Comparison of ENCODE assay signal across 26 mouse cellular contexts in genomic region chr2:50902220-50902619, GRCm38 (mm10).
A peak's percentile ranks its signal among the peaks of the same experiment; 100 is the strongest.
DNase-seq lines count a peak whose midpoint lies in the region; ATAC-seq lines count a peak whose summit lies in the region.
"Had no signal": no experiment of that assay in that cellular context is flagged by ENCODE, and none has a peak within 500 bp of the region (broad histone marks: within the 10 kb centered on the region; RNA-seq: fewer than 3 reads in every experiment).

No protein-coding gene starts in this region.

- no peaks in the 10 kb centered on the region for H3K4me1 ChIP-seq in neural tube, embryonic 15.5 days
- H3K4me1 ChIP-seq in hindbrain, embryonic 14.5 days (replicated peaks; ENCODE audit: control insufficient read depth, insufficient read depth, low read length): peaks cover 15% of the 10 kb centered on the region
- H3K4me1 ChIP-seq in midbrain, embryonic 16.5 days (ENCODE audit: control insufficient read depth, insufficient read depth, low read length): peaks cover 13% of the 10 kb centered on the region
- H3K4me1 ChIP-seq: heart, embryonic 15.5 days; limb, embryonic 12.5 days; neural tube, embryonic 12.5 days had no signal

- 0 out of 2 replicates have a peak, but pooled peaks have one; percentile 57 for ATAC-seq in frontal cortex, adult (ENCODE audit: low TSS enrichment)
- no peak for ATAC-seq in neural tube, embryonic 15.5 days (ENCODE audit: low FRiP score)
- ATAC-seq in hindbrain, embryonic 14.5 days (ENCODE audit: low FRiP score): no peak
- ATAC-seq in midbrain, embryonic 16.5 days: peak; percentile 76
- ATAC-seq: CD4-positive, CD25-positive, alpha-beta regulatory T cell, adult 4 months; liver, postnatal 0 days; lung, postnatal 0 days had no signal

- no peaks in the 10 kb centered on the region for H3K27me3 ChIP-seq in neural tube, embryonic 15.5 days (replicated peaks)
- no peaks in the 10 kb centered on the region for H3K27me3 ChIP-seq in hindbrain, embryonic 14.5 days (ENCODE audit: control insufficient read depth, insufficient read depth, low read length)
- no peaks in the 10 kb centered on the region for H3K27me3 ChIP-seq in midbrain, embryonic 16.5 days (ENCODE audit: control insufficient read depth, insufficient read depth, low read depth, low read length)
- H3K27me3 ChIP-seq: heart, embryonic 15.5 days; limb, embryonic 12.5 days; neural tube, embryonic 12.5 days had no signal

- no peak for DNase-seq in frontal cortex, postnatal 25 days (ENCODE audit: low spot score in 2 of 2)
- no peak for DNase-seq in neural tube, embryonic 10.5 days (ENCODE audit: extremely low spot score, low spot score)
- DNase-seq in hindbrain, embryonic 14.5 days (ENCODE audit: low spot score): no peak
- no peak for DNase-seq in adrenal gland, postnatal 36 days
- no peak for DNase-seq in urinary bladder, postnatal 10 days (ENCODE audit: low spot score)
- DNase-seq: adrenal gland, postnatal 14 days; cerebellum, adult 11 months; cerebellum, postnatal 10 days; gastrocnemius, adult 2 months; heart, postnatal 36 days; kidney, adult 2 months; kidney, postnatal 10 days; layer of hippocampus, postnatal 36 days; liver, postnatal 0 days; thymus, adult 2 months; thymus, postnatal 4 days had no signal

- no peak overlapping the region for H3K27ac ChIP-seq in neural tube, embryonic 15.5 days (replicated peaks)
- 0 out of 2 replicates have a peak overlapping the region, but pooled peaks have one; percentile 6 for H3K27ac ChIP-seq in hindbrain, embryonic 14.5 days
- peak overlapping the region; percentile 61; the same call in 1 of the 2 replicates for H3K27ac ChIP-seq in midbrain, embryonic 16.5 days (ENCODE audit: low read length)
- H3K27ac ChIP-seq: gastrocnemius, adult 2 months; heart, embryonic 15.5 days; limb, embryonic 12.5 days; neural tube, embryonic 12.5 days; stomach, postnatal 0 days had no signal

- H3K9me3 ChIP-seq in neural tube, embryonic 15.5 days (replicated peaks): no peaks in the 10 kb centered on the region
- no peaks in the 10 kb centered on the region for H3K9me3 ChIP-seq in hindbrain, embryonic 14.5 days (ENCODE audit: control insufficient read depth, low read length)
- H3K9me3 ChIP-seq in midbrain, embryonic 16.5 days (replicated peaks; ENCODE audit: control insufficient read depth, low read length, poor library complexity, severe bottlenecking): no peaks in the 10 kb centered on the region
- H3K9me3 ChIP-seq: heart, embryonic 15.5 days; limb, embryonic 12.5 days; neural tube, embryonic 12.5 days had no signal

- H3K36me3 ChIP-seq in neural tube, embryonic 15.5 days: no peaks in the 10 kb centered on the region
- no peaks in the 10 kb centered on the region for H3K36me3 ChIP-seq in hindbrain, embryonic 14.5 days (replicated peaks; ENCODE audit: control insufficient read depth, insufficient read depth)
- H3K36me3 ChIP-seq in midbrain, embryonic 16.5 days (ENCODE audit: control insufficient read depth, insufficient read depth, low read length): no peaks in the 10 kb centered on the region
- H3K36me3 ChIP-seq: heart, embryonic 15.5 days; limb, embryonic 12.5 days; neural tube, embryonic 12.5 days had no signal

- H3K9ac ChIP-seq in neural tube, embryonic 15.5 days (replicated peaks): no peak overlapping the region
- H3K9ac ChIP-seq in hindbrain, embryonic 14.5 days: 0 out of 2 replicates have a peak overlapping the region, but pooled peaks have one; percentile 8
- H3K9ac ChIP-seq in midbrain, embryonic 16.5 days (ENCODE audit: low read depth, low read length): peak overlapping the region; percentile 27; the same call in 1 of the 2 replicates
- H3K9ac ChIP-seq: heart, embryonic 15.5 days; limb, embryonic 12.5 days; liver, postnatal 0 days; neural tube, embryonic 12.5 days had no signal

- peak overlapping the region; percentile 9; the same call in 1 of the 2 replicates for H3K4me2 ChIP-seq in neural tube, embryonic 15.5 days
- peak overlapping the region; percentile 33 for H3K4me2 ChIP-seq in hindbrain, embryonic 14.5 days (replicated peaks)
- peak overlapping the region; percentile 48 for H3K4me2 ChIP-seq in midbrain, embryonic 16.5 days (ENCODE audit: low read length)
- H3K4me2 ChIP-seq: heart, embryonic 15.5 days; limb, embryonic 12.5 days; liver, embryonic 11.5 days; neural tube, embryonic 12.5 days had no signal

- WGBS in neural tube, embryonic 15.5 days: 54% methylated on average over 9 of the region's 9 CpGs
- WGBS in hindbrain, embryonic 14.5 days: 37% methylated on average over 9 of the region's 9 CpGs
- WGBS in midbrain, embryonic 16.5 days: 19% methylated on average over 9 of the region's 9 CpGs

- H3K4me3 ChIP-seq in neural tube, embryonic 15.5 days (replicated peaks): no peak overlapping the region
- H3K4me3 ChIP-seq in hindbrain, embryonic 14.5 days (replicated peaks; ENCODE audit: low read length): no peak overlapping the region
- no peak overlapping the region; the same call in 1 of the 2 replicates for H3K4me3 ChIP-seq in midbrain, embryonic 16.5 days (ENCODE audit: low read depth, low read length)
- H3K4me3 ChIP-seq: gastrocnemius, adult 2 months; heart, embryonic 15.5 days; limb, embryonic 12.5 days; neural tube, embryonic 12.5 days had no signal

Comparison
In these comparisons a context has a peak if more than half of its experiments do, and no peak if none do; other contexts are left out.
1. ATAC-seq: peak in frontal cortex, adult (single experiment) and midbrain, embryonic 16.5 days (single experiment); none in neural tube, embryonic 15.5 days (single experiment) and hindbrain, embryonic 14.5 days (single experiment).
2. Peak in every context shown above with its lines, with median percentiles within 50 percentile points of each other: H3K4me2 ChIP-seq.